Mouse (Mus musculus) brown adipose tissue, adult 24 weeks (tissue): ENCODE measurements around the gene Csf3. TPM values are rescaled to one million over a fixed set of nuclear protein-coding genes. Genes with fewer than 3 reads are reported as not detected.
"Not testable (repeated sequence)": the region's sequence is repeated elsewhere in the genome, so short reads cannot be mapped to it uniquely, and the experiment has no call there.

Experiments used
- H3K27ac ChIP-seq: fragments of 200-500 bp; replicated peaks from 2 replicates; pipeline ENCODE4 v1.5.1; 2012; ENCODE audit warnings: low read depth, mild to moderate bottlenecking, low read length
- H3K4me1 ChIP-seq: fragments of 200-500 bp; 2 replicates; pipeline ENCODE4 v1.6.1; 2012; ENCODE audit warnings: low read length, mixed read lengths; ENCODE audit not compliant: control insufficient read depth, insufficient read depth, insufficient read length
- H3K4me3 ChIP-seq: fragments of 200-500 bp; 2 replicates; pipeline ENCODE4 v1.5.1; 2012; ENCODE audit warnings: low read depth, mild to moderate bottlenecking, low read length, moderate library complexity; ENCODE audit not compliant: insufficient read depth
- polyA plus RNA-seq: library from polyadenylated mRNA; stranded (reverse); fragments of >200 nt; gene quantifications from 2 replicates; pipeline ENCODE4 v1.2.4, GENCODE M21; 2012; ENCODE audit not compliant: missing spikeins, insufficient read depth, insufficient read length

Csf3 gene
- polyA plus RNA-seq, 1 experiment = not detected

- Histone ChIP-seq H3K27ac (peak overlapping the region; percentile 51; the same call in 1 of the 2 replicates), H3K4me3 (no peak overlapping the region), H3K4me1 (peaks cover 18% of the 10 kb centered on the region)
These were observed 7.4 kb downstream of the Csf3 start for GRCm38 (mm10) chr11:98708282-98708956.

- Histone ChIP-seq H3K4me3 (no peak overlapping the region), H3K4me1 (peaks cover 18% of the 10 kb centered on the region)
These were observed 8.1 kb downstream of the Csf3 start for GRCm38 (mm10) chr11:98709001-98709741.

GRCm38 (mm10) chr11:98710416-98711045, 9.5 kb downstream of the Csf3 start:
- peaks cover 18% of the 10 kb centered on the region for H3K4me1 ChIP-seq
- no peak overlapping the region; the same call in 1 of the 2 replicates for H3K4me3 ChIP-seq
- peak overlapping the region; percentile 61 for H3K27ac ChIP-seq

More at GRCm38 (mm10) chr11:98709001-98709741, 8.1 kb downstream of the Csf3 start:
- H3K27ac ChIP-seq = peak overlapping the region; percentile 47

GRCm38 (mm10) chr11:98711046-98711434, 10.0 kb downstream of the Csf3 start:
- Histone ChIP-seq H3K27ac (peak overlapping the region; percentile 61), H3K4me1 (peaks cover 18% of the 10 kb centered on the region), H3K4me3 (no peak overlapping the region)

- H3K4me3 ChIP-seq, H3K27ac ChIP-seq: not testable (repeated sequence)
- H3K4me1 ChIP-seq = peaks cover 18% of the 10 kb centered on the region
These were observed 10.9 kb downstream of the Csf3 start for GRCm38 (mm10) chr11:98712009-98712408.

GRCm38 (mm10) chr11:98713703-98714102, 12.6 kb downstream of the Csf3 start:
- H3K27ac ChIP-seq = no peak overlapping the region
- H3K4me1 ChIP-seq = peaks cover 16% of the 10 kb centered on the region

DNA sequence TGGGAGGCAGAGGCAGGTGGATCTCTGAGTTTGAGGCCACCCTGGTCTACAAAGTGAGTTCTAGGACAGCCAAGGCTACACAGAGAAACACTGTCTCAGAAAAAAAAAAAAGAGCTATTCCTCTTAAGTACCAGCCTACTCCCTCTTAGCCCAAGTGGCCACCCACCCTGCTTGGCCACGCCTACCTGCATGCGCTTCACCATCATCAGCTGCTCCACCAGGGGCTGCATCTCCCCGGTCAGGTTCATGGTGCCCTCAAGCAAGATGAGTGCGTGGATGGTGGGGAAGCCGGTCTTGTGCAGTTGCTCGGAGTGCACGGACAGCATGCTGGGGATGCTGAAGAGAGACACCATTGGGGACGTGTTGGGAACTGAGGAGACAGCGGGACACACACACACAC, 14.9 kb downstream of the Csf3 start:
- Histone ChIP-seq H3K4me1 (peaks cover 5% of the 10 kb centered on the region; the same call in 1 of the 2 replicates), H3K27ac (no peak overlapping the region), H3K4me3 (no peak overlapping the region)

More at GRCm38 (mm10) chr11:98713703-98714102, 12.6 kb downstream of the Csf3 start:
- H3K4me3 ChIP-seq = no peak overlapping the region

DNA sequence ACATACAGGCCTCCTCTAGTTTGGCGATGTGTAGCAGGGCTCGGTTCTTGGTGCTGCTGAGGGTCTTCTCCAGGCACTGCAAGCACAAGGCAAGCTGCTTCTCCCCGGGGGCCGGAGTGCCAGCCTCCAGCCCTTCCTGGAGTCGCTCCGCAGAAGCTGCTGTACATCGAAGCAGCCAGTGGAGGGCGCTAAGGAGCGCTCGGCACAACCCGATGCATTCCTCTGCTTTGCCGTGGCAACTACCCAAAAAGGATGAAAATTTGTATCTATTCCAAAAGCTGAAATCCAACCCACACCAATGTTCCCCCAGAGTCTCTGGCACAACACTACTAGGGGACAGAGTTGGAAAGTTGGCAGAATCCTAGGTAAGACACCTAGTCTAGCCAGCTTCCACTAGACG, 16.8 kb downstream of the Csf3 start:
- peaks cover 7% of the 10 kb centered on the region; the same call in 1 of the 2 replicates for H3K4me1 ChIP-seq
- no peak overlapping the region for H3K27ac ChIP-seq
- H3K4me3 ChIP-seq = no peak overlapping the region

DNA sequence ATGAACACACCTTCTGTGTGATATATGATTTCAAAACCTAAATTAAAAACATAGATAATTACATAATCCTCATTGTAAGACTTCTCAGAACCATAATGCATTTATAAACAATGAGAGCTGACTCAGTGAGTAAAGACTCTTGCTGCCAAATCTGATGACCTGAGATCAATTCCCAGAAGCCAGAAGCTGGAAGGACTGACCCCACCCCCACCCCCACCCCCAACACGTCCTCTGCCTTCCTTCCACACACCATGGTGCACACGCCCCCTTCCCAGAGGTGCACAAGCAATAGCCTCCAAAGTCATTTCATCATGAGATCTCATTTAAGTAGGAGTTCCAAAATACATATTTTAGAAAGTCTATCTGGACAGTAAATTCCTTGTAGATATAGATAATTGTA, 19.7 kb downstream of the Csf3 start:
- no peak overlapping the region for H3K4me3 ChIP-seq
- H3K27ac ChIP-seq = no peak overlapping the region
- H3K4me1 ChIP-seq = peaks cover 7% of the 10 kb centered on the region; the same call in 1 of the 2 replicates

DNA sequence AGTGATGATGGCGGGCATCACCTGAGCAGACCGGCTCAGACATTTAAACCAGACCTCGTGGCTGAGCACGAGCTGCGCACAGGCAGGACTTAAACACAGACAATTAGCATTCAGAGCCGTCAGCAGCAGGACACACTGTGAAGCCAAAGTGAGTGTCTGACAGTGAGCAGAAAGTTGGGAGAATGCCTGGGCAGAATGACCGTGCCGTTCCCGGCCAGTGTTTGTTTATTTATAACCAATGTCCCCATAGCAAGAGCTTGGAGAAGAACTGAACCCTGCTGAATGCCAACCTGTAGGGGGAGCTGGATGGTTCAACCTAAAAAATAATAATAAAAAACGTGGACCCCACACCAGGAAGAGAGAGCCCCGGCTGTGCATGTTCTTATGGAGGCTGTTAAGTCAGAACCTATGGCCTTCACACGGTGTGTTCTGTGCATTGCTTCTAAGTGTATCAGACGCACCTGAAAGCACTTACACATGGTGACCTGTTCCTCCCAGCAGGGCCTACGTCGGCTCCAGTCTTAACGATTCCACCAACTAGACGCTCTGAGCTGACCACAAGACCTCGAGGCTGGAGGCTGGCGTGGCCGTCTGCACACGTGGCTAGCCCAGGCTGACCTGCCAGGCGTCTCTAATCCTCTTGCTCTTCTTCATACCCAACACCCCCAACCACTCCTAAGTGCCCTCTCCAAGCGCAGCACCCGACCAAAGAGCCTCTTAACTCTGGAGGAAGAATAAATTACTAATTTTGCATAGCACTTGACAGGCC, 20.6 kb downstream of the Csf3 start:
- H3K4me3 ChIP-seq = no peak overlapping the region
- H3K27ac ChIP-seq = peak overlapping the region; percentile 36; the same call in 1 of the 2 replicates
- H3K4me1 ChIP-seq = peaks cover 7% of the 10 kb centered on the region; the same call in 1 of the 2 replicates

- no peak overlapping the region for H3K27ac ChIP-seq
- peaks cover 5% of the 10 kb centered on the region; the same call in 1 of the 2 replicates for H3K4me1 ChIP-seq
- H3K4me3 ChIP-seq = no peak overlapping the region
These were observed 22.0 kb downstream of the Csf3 start for GRCm38 (mm10) chr11:98723098-98723497.

DNA sequence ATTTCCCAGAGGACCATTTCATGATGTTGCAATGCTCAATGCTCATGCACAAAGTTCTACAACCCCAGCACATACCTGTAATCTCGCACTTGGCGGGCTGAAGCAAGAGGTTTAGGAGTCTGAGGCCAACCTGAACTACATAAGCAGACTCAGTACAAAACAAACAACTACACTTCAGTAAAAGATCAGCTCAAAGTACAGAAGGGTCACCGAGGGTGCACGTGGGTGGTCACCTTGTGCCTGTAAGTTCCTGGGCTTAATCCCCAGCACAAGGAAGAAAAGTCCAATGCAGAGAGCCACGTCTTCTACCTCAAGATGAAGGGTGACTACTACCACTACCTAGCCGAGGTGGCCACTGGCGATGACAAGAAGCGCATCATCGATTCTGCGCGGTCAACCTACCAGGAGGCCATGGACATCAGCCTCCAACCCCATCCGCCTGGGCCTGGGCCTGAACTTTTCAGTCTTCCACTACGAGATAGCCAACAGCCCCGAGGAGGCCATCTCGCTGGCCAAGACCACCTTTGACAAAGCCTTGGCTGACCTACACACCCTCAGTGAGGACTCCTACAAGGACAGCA, 25.0 kb downstream of the Csf3 start:
- Histone ChIP-seq H3K27ac (no peak overlapping the region), H3K4me3 (no peak overlapping the region)

DNA sequence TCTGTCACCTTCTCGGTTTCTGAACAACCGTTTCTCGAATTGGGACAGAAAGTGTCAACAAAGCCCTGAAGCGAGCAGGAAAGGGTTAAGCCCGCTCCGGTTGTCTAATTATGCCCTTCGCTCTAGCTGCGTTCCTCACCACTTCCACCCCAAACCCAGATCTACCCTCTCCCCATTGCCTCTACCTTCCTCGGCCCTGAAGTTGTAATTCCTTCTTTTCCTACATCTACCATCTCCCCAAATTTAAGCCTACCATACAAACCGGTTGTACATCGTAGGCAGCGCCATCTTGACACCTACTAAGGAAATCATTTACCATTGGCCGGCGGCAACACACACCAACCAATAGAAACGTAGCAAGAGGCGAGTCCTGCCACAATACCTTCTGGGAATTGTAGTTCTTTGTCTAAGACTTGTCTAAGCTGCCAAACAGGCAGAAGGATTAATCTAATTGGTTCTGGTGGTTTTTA, 28.1 kb downstream of the Csf3 start, which contains the start of gene Med24:
TSS of gene Med24 (minus strand) at position 317 of the 470 bp plus-strand sequence.
- peak within 1 kb of the TSS; percentile 97 for H3K4me3 ChIP-seq
- peak within 1 kb of the TSS; percentile 71 for H3K27ac ChIP-seq
- 0 out of 2 replicates have a peak, but pooled peaks cover 3% of the 10 kb centered on the region for H3K4me1 ChIP-seq

More for the DNA sequence above, 25.0 kb downstream of the Csf3 start:
- peaks cover 6% of the 10 kb centered on the region; the same call in 1 of the 2 replicates for H3K4me1 ChIP-seq

GRCm38 (mm10) chr11:98730727-98731126, 29.7 kb downstream of the Csf3 start:
- no peak overlapping the region for H3K4me3 ChIP-seq
- 0 out of 2 replicates have a peak, but pooled peaks cover 3% of the 10 kb centered on the region for H3K4me1 ChIP-seq
- H3K27ac ChIP-seq = no peak overlapping the region
